Mouse (Mus musculus) heart, adult 2 months (tissue): ENCODE results near the gene Trub1. TPM values are rescaled to one million over a fixed set of nuclear protein-coding genes. Genes with fewer than 3 reads are reported as not detected.

ENCODE experiments used
- DNase-seq, 2 experiments: peaks; one replicate each; pipeline ENCODE4 v3.0.0; 2021
- H3K27ac ChIP-seq: fragments of 200-600 bp; 2 replicates; pipeline ENCODE4 v1.8.1; 2022
- H3K27me3 ChIP-seq: fragments of 200-500 bp; 2 replicates; pipeline ENCODE4 v1.6.1; 2012; ENCODE audit warnings: mild to moderate bottlenecking, low read length, inconsistent platforms, mixed read lengths; ENCODE audit not compliant: control insufficient read depth, insufficient read depth
- H3K36me3 ChIP-seq: fragments of 200-500 bp; 2 replicates; pipeline ENCODE4 v1.6.1; 2012; ENCODE audit warnings: low read length, inconsistent platforms; ENCODE audit not compliant: control insufficient read depth, insufficient read depth
- H3K4me1 ChIP-seq: fragments of 200-500 bp; 2 replicates; pipeline ENCODE4 v1.6.1; 2011; ENCODE audit warnings: low read length; ENCODE audit not compliant: control insufficient read depth, insufficient read depth
- H3K4me3 ChIP-seq: fragments of 200-600 bp; 2 replicates; pipeline ENCODE4 v1.8.1; 2022
- H3K79me2 ChIP-seq: fragments of 200-500 bp; replicated peaks from 2 replicates; pipeline ENCODE4 v1.6.1; 2012; ENCODE audit warnings: mild to moderate bottlenecking, inconsistent platforms, low read length, moderate library complexity, mixed read lengths; ENCODE audit not compliant: control insufficient read depth, insufficient read depth
- H3K9ac ChIP-seq: fragments of 200-500 bp; 2 replicates; pipeline ENCODE4 v1.6.1; 2012; ENCODE audit warnings: low read depth, mild to moderate bottlenecking, control low read depth, inconsistent platforms, low read length, mixed read lengths
- CTCF ChIP-seq: fragments of 200-600 bp; IDR thresholded peaks from 2 replicates; pipeline ENCODE4 v1.8.1; 2022; ENCODE audit warnings: antibody characterized with exemption, mild to moderate bottlenecking, moderate library complexity
- EP300 ChIP-seq: fragments of 200-500 bp; IDR thresholded peaks from 2 replicates; pipeline ENCODE4 v1.6.1; 2011; ENCODE audit warnings: low read depth, low read length, control low read depth; ENCODE audit not compliant: insufficient read depth
- POLR2A ChIP-seq: fragments of 200-500 bp; IDR thresholded peaks from 2 replicates; pipeline ENCODE4 v1.6.1; 2011; ENCODE audit warnings: mild to moderate bottlenecking, low read depth, low read length, control low read depth; ENCODE audit not compliant: insufficient read depth
- WGBS: fragments of 180-500 bp; shearing (Covaris S2); methylation state at CpG from one replicate; pipeline ENCODE4 v1.1.7; 2018; 5-methylcytosine and 5-hydroxymethylcytosine counted together
- intact Hi-C: fragments of 180-260 bp; cut with DNase I; formaldehyde crosslinking; loops from one replicate; pipeline ENCODE4 v1.15.1; 2025
- polyA plus RNA-seq: library from polyadenylated mRNA; depleted of rRNA; stranded (reverse); fragments of >200 nt; gene quantifications from 2 replicates; pipeline ENCODE4 v1.2.3, GENCODE M21; 2012
- total RNA-seq, 2 experiments: library from RNA; stranded (reverse); gene quantifications; 2 replicates each; pipeline ENCODE4 v1.2.3; 2021

Gene Trub1
- total and polyA plus RNA-seq, 3 experiments: 3.0 to 6.4 (median 4.5) TPM

- Histone ChIP-seq H3K36me3 (no peaks in the 10 kb centered on the region), H3K27ac (no peak overlapping the region), H3K9ac (no peak overlapping the region), H3K4me3 (no peak overlapping the region), H3K79me2 (no peaks in the 10 kb centered on the region; the same call in 1 of the 2 replicates), H3K27me3 (no peaks in the 10 kb centered on the region), H3K4me1 (no peaks in the 10 kb centered on the region)
- TF ChIP-seq EP300: no peak
- TF ChIP-seq CTCF: no peak
- no peak for TF ChIP-seq POLR2A
- no peak for DNase-seq
- 62% methylated on average over 1 of the region's 1 CpGs for WGBS
- intact Hi-C loops: no loop called here
Measured at GRCm38 (mm10) chr19:57450849-57451248, 1.9 kb upstream of the Trub1 start.

GRCm38 (mm10) chr19:57451762-57452161 is 950 bp upstream of the Trub1 start:
- Histone ChIP-seq H3K27me3 (no peaks in the 10 kb centered on the region), H3K79me2 (no peaks in the 10 kb centered on the region; the same call in 1 of the 2 replicates), H3K4me3 (no peak overlapping the region), H3K4me1 (no peaks in the 10 kb centered on the region), H3K36me3 (no peaks in the 10 kb centered on the region), H3K27ac (no peak overlapping the region), H3K9ac (no peak overlapping the region)
- intact Hi-C loops: no loop called here
- WGBS: 95% methylated on average over 4 of the region's 4 CpGs
- no peak for DNase-seq
- no peak for TF ChIP-seq CTCF
- TF ChIP-seq EP300: no peak

GRCm38 (mm10) chr19:57453218-57453600 is 497 bp downstream of the Trub1 start:
- 8% methylated on average over 6 of the region's 6 CpGs for whole genome bisulfite sequencing
- H3K79me2 ChIP-seq: no peaks in the 10 kb centered on the region; the same call in 1 of the 2 replicates
- peak overlapping the region; percentile 62 for H3K27ac ChIP-seq

GRCm38 (mm10) chr19:57455286-57455960 is 2.7 kb downstream of the Trub1 start:
- DNase-seq: no peak
- Histone ChIP-seq H3K36me3 (no peaks in the 10 kb centered on the region), H3K4me3 (no peak overlapping the region), H3K4me1 (no peaks in the 10 kb centered on the region), H3K27ac (no peak overlapping the region), H3K27me3 (no peaks in the 10 kb centered on the region), H3K9ac (no peak overlapping the region), H3K79me2 (no peaks in the 10 kb centered on the region; the same call in 1 of the 2 replicates)
- 93% methylated on average over 25 of the region's 25 CpGs for WGBS
- TF ChIP-seq EP300 (no peak), POLR2A (no peak), CTCF (no peak)
- intact Hi-C loops: no loop called here

More at GRCm38 (mm10) chr19:57453218-57453600, 497 bp downstream of the Trub1 start:
- Histone ChIP-seq H3K36me3 (no peaks in the 10 kb centered on the region), H3K4me1 (no peaks in the 10 kb centered on the region), H3K27me3 (no peaks in the 10 kb centered on the region), H3K4me3 (peak overlapping the region; percentile 99), H3K9ac (peak overlapping the region; percentile 88)
- intact Hi-C loops: no loop called here
- TF ChIP-seq POLR2A (no peak), EP300 (no peak), CTCF (no peak)
- DNase-seq: no peak

- Histone ChIP-seq H3K4me3 (no peak overlapping the region), H3K9ac (no peak overlapping the region), H3K27ac (no peak overlapping the region), H3K79me2 (no peaks in the 10 kb centered on the region; the same call in 1 of the 2 replicates), H3K4me1 (no peaks in the 10 kb centered on the region), H3K36me3 (no peaks in the 10 kb centered on the region), H3K27me3 (no peaks in the 10 kb centered on the region)
- intact Hi-C loops: loop anchor here (2.0 kb wide), 1 partner anchor 52 kb away; no protein-coding TSS in a partner anchor
- WGBS: 77% methylated on average over 2 of the region's 2 CpGs
- peak; percentile 14 to 63 for DNase-seq
- no peak for TF ChIP-seq EP300
- peak; percentile 85 for TF ChIP-seq CTCF
Measured at GRCm38 (mm10) chr19:57457075-57457474, 4.4 kb downstream of the Trub1 start.

GRCm38 (mm10) chr19:57463741-57464140 is 11.0 kb downstream of the Trub1 start:
- 90% methylated on average over 8 of the region's 8 CpGs for WGBS
- Histone ChIP-seq H3K4me3 (no peak overlapping the region), H3K36me3 (no peaks in the 10 kb centered on the region), H3K27me3 (no peaks in the 10 kb centered on the region), H3K9ac (no peak overlapping the region), H3K79me2 (no peaks in the 10 kb centered on the region), H3K4me1 (no peaks in the 10 kb centered on the region), H3K27ac (no peak overlapping the region)
- DNase-seq: no peak
- intact Hi-C loops: no loop called here
- TF ChIP-seq CTCF (no peak), EP300 (no peak), POLR2A (no peak)
